Mouse (Mus musculus): ENCODE results near the gene Fam76b. TPM values are rescaled to one million over a fixed set of nuclear protein-coding genes. Genes with fewer than 3 reads are reported as not detected.
A peak's percentile ranks its signal among the peaks of the same experiment; 100 is the strongest.

Fam76b gene
- total RNA-seq, 4 experiments from 2014 or later: 17.0 to 24.7 (median 22.4) TPM

DNA sequence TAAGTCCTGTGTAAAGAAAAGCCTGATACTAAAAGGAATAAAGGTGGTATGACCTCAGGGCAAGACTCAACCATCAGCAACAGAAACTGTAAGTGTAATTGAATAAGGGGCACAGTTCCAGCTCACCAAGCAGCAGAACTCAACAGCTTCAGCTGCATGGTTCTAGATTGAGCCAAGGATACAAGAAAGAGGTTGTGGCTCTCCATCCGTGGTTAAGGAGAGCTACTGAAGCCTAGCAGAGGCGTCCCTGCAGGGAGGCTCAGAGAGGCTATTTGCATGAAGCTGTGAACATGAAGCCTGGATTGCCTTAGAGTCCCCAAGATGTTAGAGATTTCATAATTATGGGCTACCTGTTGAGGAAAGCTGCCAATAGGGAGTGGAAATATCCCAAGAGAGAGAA is 40.1 kb downstream of the Fam76b start:
- DNase-seq (ENCODE audit: low spot score in 2 of 2): no peak

DNA sequence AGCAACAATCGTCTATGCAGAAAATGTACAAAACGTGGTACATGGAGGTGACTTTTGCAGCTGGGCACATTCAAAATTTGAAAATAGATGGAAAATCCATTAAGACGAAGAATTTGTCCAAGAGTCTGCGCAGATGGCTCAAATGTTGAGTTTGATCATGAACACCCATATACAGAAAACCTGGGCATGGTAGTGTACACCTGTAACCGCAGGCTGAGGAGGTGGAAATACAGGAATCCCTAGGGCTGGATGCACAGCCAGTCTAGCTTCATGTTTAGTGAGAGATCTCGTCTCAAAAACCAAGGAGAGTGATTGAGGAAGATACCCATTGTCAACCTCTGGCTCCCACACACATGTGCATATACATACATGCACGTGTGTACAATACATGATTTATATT is 44.1 kb downstream of the Fam76b start:
- DNase-seq (ENCODE audit: low spot score in 2 of 2): no peak

DNA sequence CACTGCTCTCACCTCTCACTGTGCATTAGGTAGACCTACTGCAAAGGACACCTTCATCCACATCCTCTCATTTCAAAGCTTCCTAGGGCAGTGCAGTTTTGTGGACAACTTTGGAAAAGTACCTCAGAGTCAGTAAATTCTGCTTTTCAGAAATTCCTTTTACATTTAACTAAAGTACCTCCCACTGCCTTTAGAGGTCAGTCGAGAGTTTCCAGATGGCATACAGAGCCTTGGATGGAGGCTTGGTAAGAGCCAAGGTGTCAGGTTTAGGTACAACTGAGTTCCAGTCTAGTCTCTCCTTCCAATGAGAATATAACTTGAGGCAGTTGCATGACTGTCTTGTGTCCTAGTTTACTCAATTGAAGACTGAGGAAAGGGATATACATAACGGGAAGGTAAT is 46.8 kb downstream of the Fam76b start:
- DNase-seq (ENCODE audit: low spot score in 2 of 2): no peak

DNA sequence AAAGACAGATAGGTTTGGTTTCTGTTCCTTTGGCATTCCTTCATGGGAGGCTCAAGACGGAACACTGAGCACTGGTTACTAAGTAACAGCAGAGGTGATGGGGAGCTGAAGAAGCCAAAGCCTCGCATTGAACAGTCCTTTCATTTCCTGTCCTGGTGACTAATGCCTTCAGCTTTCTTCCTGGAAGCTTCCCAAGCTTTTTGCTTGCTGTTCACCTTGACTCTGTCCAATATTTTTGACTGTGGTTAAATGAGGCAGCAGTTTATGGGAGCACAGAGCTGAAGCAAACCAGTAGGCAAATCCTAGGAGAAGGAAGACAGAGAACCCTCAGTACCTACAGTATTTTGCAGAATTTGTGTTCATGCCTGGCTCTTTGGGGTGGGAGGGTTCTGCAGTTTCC is 47.8 kb downstream of the Fam76b start:
- no peak for DNase-seq (ENCODE audit: low spot score in 2 of 2)

DNA sequence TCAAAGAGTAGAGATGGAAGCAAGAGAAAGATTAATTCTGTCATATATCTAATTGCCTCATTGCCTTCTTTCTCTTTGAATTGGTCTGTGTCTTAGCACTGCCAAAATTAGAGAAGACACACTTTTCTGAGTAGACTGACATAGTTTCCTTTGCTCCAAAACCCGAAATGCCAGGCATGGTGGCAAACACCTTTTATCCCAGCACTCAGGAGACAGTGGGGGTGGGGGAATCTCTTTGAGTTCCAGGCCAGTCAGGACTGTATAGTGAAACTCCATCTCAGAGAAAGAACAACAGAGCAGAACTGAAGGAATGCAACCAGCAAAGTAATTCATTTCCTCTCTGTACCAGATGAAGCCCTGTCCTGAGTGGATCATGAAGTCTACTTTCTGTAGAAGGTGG is 53.2 kb downstream of the Fam76b start:
- DNase-seq (ENCODE audit: low spot score in 2 of 2): no peak

DNA sequence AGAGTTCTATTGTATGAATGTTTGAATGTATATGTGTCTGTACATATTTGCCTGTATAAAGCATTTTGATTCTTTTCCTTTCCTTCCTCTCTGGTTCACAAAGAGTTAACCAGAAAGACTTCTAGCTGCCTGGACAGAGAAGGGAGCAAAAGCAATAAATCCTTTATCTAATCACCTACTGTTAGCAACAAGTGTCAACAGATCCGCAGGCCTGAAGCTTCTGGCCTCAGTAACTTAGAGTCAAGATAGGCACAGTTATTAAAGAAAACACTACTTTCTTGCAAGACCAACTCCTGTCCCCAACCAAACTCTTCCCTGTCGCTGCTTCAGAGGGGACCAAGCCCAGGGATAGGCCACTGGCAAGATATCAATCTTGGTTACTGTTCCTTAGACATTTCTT is 55.0 kb downstream of the Fam76b start:
- DNase-seq (ENCODE audit: low spot score in 2 of 2): no peak

DNA sequence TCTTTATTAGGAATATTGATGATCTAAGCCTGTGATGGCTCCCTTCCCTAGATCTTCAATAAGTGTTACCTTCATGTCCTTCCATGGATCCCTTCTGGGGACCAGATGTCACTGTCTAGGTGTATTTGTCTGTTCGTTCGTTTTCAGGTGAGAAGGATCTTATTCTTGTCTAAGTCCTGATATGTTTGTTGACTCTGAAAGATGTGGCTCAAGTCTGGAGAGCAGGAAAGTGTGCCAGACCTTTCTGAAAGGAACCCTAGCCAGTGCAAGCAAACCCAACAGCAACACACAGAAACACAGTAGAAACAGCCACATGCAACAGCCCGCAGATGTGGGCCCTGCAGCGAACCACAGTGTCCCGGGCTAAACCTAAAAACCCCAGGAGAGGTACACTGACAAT is 61.5 kb downstream of the Fam76b start:
- DNase-seq (ENCODE audit: low spot score in 2 of 2): no peak

DNA sequence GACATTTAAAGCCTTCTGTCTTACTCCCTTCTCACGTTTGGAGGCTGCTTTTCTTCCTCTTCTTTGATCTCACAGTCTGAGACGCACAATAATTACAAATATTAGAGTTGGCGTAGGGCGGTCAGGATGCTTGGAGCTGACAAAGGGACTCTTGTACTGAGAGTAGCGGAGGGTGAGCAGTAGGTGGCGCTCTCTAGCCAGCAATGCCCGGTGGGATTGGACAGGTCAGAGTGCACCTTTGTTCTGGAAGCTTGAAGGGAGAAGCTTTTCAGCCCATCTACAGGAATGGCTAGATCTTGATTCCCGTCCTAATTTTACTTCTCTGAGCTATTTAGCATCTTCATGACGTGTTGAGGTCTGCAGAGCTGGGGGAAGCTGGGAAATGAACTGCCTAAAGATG is 62.1 kb downstream of the Fam76b start:
- peak; percentile 51 to 79 for DNase-seq (ENCODE audit: low spot score in 2 of 2)

DNA sequence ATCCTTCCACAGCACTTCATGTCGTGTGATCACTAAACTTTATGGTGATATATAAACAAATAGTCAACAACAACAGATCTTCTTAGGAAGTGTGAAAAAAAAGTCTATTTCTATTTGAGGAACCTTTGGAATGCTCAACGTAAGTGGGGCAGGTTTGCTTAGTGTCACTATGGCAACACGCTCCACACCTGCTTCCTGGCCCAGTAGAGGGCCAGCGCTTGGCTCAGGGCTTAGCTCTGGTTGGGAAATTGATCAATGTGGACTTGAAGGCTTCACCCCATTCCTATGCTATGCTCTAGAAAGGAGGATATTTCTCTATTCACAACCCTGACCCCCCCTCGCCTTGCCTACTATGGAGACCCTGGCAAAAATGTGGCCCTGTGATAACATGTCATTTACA is 62.7 kb downstream of the Fam76b start:
- no peak for DNase-seq (ENCODE audit: low spot score in 2 of 2)

DNA sequence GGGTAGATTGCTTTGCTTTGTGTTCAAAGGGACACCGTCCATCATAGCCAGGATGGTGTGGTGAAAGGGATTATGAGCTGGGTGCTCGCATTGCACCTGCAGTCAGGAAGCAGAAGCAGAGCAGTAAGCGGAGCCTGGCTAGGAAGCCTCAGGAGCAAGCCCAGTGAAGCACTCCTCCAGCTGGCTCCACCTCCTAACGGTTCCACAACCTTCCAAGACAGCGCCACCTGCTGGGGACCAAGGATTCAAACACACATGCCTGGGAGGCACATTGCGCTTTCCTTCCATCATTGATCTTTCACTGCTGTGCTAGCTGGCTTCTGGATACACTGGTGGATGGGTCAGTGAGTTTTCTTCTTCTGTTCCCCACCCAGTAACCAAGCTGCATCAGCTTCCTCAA is 64.4 kb downstream of the Fam76b start:
- DNase-seq (ENCODE audit: low spot score in 2 of 2): no peak

DNA sequence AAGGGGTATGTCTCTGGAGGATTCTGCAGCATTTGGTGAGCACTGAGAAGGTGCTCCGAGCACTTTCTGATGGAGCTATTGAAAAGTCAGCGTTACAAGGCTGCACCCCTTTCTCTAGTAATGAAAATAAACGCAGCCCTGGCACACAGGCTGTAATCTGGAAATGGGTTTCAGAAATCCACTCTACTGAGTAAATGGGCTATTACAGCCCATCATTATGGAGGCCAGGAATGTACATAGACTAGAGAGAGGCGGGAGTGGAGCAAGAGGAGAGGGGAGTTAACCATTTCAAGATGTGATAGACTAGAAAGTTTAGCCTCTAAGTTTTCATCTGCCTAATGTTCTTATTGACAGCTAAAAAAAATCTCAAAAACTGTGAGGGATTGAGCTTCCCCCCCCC is 65.5 kb downstream of the Fam76b start:
- no peak for DNase-seq (ENCODE audit: low spot score in 2 of 2)

DNA sequence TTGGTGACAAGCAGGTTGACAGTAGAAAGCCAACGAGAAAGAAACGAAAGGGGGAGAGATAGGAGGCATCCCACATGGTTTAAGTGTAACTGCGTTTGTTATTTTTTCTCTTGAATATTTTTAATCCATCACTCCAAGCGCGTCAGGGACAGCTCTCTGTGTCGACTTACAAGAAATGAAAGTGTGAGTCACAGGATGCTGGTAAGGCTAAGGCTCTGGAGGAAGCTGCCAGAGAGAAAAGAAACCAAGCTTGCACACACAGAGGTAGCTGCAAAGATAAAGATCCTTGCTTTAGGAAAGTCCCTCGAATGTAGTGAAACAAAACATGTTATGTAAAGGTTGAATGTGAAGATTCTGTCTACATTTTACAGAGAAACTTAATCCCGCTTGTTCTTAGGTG is 67.0 kb downstream of the Fam76b start:
- no peak for DNase-seq (ENCODE audit: low spot score in 2 of 2)

DNA sequence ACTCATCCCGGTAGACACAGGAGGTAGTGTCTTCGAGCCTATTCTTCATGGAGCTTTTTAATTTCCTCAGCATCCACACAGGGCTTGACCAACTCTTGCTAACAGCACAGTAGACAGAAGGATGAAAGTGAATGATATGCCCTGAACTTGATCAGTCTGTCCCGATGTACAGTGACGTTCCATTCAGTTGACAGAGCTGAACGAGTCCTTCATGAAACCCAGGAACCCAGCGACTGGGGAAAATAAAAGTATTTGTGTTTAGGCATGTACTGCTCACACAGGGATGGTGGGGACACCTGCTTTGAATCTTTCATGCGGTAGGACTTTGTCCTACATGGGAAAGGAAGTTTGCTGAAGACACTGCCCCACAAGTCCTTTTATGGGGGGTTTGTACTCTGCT is 67.4 kb downstream of the Fam76b start:
- no peak for DNase-seq (ENCODE audit: low spot score in 2 of 2)

DNA sequence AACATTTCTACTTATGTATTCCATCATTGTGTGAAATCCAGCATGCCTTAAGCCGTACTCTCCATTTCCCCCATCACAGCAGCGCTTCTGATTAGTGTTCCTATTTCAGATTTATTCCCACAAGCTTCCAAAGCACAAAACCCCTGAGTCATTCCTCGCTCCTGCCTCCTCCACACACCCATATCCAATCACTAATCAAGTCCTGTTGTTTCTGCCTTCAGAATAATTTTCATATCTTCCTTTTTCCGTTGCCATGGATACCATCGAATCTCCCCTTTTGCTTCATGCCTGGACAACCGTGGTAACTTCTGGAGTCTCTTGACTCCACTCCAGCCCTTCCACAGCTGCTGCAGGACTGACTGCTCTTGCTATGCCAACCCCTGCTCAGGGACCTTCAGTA is 68.5 kb downstream of the Fam76b start:
- peak; percentile 71 to 75 for DNase-seq (ENCODE audit: low spot score in 2 of 2)

DNA sequence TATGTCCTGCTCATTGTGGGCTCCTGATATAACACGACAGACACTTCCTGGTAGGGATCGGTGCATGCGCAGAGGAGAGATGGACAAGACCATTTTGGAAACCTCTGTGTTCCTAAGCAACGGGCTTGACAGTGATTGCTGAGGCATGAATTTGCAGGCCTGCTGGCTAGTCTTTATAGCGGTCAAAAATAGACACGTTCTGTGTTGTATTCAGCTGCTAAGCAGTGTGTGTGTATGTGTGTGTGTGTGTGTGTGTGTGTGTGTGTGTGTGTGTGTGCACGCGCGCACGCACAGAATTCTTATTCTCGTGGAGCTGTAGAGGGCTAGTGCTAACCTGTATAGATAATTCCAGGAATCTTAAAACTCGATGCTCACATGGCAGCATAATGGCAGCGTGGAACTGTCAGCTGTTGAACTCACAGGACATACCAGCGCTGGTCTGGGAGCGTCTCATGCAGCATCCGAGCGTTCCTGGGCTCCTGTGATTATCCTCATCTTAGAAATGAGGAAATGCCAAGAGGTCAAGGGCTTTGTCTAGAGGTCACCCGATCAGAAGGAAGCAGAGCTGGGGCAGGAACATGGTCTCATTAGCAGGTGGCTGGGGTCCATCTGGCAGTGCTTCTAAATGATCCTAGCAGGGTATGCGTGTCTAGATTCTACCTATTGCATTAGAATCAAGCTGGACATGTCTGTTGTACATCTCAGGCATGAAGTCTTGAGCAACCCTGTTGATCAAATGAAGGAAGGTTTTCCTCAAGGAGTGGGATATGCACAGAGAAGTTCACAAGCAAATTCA is 71.2 kb downstream of the Fam76b start:
- DNase-seq (ENCODE audit: low spot score in 2 of 2): peak; percentile 52 to 59

DNA sequence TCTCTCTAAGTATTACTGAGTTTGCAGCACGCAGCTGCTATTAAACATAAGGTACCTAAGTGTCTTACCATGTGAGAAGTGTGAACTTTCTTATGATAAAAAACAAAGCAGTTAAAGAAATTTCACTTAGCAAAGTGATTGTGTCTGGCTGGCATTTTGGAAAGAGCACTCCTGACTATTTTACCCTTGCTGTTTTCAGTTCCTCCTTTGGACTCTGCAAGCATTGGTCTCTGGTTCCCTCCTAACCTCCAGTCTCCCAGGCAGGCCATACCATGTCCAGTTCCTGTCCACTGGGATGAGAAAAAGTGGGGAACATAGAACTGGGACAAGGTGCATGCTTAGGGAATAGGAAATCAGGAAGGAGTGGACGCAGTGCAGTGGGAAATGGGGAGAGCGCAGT is 74.5 kb downstream of the Fam76b start:
- DNase-seq (ENCODE audit: low spot score in 2 of 2): no peak

DNA sequence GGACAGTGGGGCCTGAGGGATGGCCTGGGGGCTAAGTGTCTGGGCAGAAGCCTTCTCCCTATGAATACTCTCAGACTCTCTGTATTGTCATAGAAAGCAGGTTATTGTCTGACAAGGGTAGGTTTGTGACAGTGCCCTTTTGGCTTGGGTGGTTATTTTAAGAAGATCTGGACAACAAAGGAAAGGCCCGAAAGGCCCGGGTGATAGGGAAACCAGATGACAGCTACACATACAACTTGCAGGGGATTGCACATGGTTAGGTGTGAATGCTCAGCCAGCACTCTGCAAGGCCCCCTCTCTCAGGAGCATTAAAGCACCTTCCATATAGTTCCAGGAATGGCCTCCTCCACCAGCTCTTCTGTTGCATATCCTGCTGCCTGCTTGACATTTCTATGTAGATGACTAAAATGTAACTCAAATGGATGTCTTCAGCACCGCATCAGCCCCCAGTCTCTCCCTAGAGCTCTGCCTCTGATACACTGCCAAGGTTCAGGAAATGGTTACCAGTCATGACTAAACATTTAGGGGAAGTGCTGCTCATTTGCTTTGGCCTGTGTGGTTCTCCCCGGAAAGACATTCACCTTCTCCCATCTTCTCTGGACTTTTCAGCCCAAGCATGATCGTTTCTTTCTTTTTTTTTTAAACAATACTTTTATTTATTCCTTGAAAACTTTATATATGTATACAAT is 76.7 kb downstream of the Fam76b start:
- no peak for DNase-seq (ENCODE audit: low spot score in 2 of 2)

Other genes with a start within 250 kb of the Fam76b start
- 10 to 100 TPM; 52.4 to 61.2 (median 56.4) TPM for gene Mtmr2, start 79.3 kb upstream of the Fam76b start, total RNA-seq (2022)
- 10 to 100 TPM; 16.8 to 23.4 (median 20.1) TPM for gene Cep57, start 609 bp upstream of the Fam76b start, total RNA-seq (2022)

Measured in layer of hippocampus, adult 8-10 months (tissue).